In the genomic region with DNA sequence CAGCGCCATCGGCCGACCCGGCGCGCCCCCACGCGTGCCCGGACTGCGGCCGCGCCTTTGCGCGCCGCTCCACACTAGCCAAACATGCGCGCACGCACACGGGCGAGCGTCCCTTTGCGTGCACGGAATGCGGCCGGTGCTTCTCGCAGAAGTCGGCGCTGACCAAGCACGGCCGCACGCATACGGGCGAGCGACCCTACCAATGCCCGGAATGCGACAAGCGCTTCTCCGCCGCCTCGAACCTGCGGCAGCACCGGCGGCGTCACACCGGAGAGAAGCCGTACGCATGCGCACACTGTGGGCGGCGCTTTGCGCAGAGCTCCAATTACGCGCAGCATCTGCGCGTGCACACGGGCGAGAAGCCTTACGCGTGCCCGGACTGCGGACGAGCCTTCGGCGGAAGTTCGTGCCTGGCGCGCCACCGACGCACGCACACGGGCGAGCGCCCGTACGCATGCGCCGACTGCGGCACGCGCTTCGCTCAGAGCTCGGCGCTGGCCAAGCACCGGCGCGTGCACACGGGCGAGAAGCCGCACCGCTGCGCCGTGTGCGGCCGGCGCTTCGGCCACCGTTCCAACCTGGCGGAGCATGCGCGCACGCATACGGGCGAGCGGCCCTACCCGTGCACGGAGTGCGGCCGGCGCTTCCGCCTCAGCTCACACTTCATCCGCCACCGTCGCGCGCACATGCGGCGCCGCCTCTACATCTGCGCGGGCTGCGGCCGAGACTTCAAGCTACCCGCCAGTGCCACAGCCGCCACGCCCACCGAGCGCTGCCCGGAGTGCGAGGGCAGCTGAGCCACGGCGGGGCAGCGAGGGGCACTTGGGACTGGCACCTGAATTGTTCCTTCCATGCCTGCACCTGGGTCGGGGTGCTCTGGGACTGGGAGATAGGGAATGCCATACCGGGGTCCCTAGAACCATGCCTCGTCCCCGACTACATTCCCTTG, we compare ENCODE assay signal across 8 mouse cellular contexts. TPM values are rescaled to one million over a fixed set of nuclear protein-coding genes. Genes with fewer than 3 reads are reported as not detected.
DNase-seq lines count a peak whose midpoint lies in the region; ATAC-seq and TF ChIP-seq lines count a peak whose summit lies in the region.

No protein-coding gene starts in this region.

- H3K9ac ChIP-seq in lung, embryonic 16.5 days (ENCODE audit: low read length): peak overlapping the region; percentile 81

- H3K4me1 ChIP-seq in hindbrain, embryonic 10.5 days (replicated peaks): peaks cover 22% of the 10 kb centered on the region
- peaks cover 10% of the 10 kb centered on the region for H3K4me1 ChIP-seq in lung, embryonic 16.5 days (replicated peaks; ENCODE audit: control insufficient read depth, insufficient read depth, low read length)
- peaks cover 7% of the 10 kb centered on the region for H3K4me1 ChIP-seq in thymus, adult 2 months (replicated peaks; ENCODE audit: control insufficient read depth, insufficient read depth, low read length)

- H3K4me3 ChIP-seq in hindbrain, embryonic 10.5 days: peak overlapping the region; percentile 65
- H3K4me3 ChIP-seq in lung, embryonic 16.5 days (ENCODE audit: low read length): peak overlapping the region; percentile 72
- H3K4me3 ChIP-seq in thymus, adult 2 months (ENCODE audit: control insufficient read depth, insufficient read depth, low read length): peak overlapping the region; percentile 71

- H3K9me3 ChIP-seq in hindbrain, embryonic 10.5 days: no peaks in the 10 kb centered on the region
- no peaks in the 10 kb centered on the region for H3K9me3 ChIP-seq in lung, embryonic 16.5 days (ENCODE audit: control insufficient read depth, low read length)

- WGBS in hindbrain, embryonic 10.5 days: 1% methylated on average over 136 of the region's 136 CpGs
- under 1% methylated on average over 136 of the region's 136 CpGs for WGBS in lung, embryonic 16.5 days
- WGBS in thymus, adult 2 months: under 1% methylated on average over 135 of the region's 136 CpGs

- peaks cover 65% of the 10 kb centered on the region for H3K36me3 ChIP-seq in hindbrain, embryonic 10.5 days
- H3K36me3 ChIP-seq in lung, embryonic 16.5 days (ENCODE audit: control insufficient read depth, insufficient read depth, low read length): no peaks in the 10 kb centered on the region
- H3K36me3 ChIP-seq in thymus, adult 2 months (ENCODE audit: control insufficient read depth, insufficient read depth, low read length): no peaks in the 10 kb centered on the region

- peak; percentile 58 for TF ChIP-seq POLR2A in thymus, adult 2 months (IDR thresholded peaks at IDR 0.05; ENCODE audit: control insufficient read depth, extremely low read depth, insufficient read depth, low read length, poor library complexity)

- H3K4me2 ChIP-seq in lung, embryonic 16.5 days (ENCODE audit: low read depth, low read length): peak overlapping the region; percentile 91

- H3K27ac ChIP-seq in hindbrain, embryonic 10.5 days: peak overlapping the region; percentile 91
- peak overlapping the region; percentile 84 for H3K27ac ChIP-seq in lung, embryonic 16.5 days (ENCODE audit: low read length)
- 0 out of 2 replicates have a peak overlapping the region, but pooled peaks have one; percentile 28 for H3K27ac ChIP-seq in thymus, adult 2 months (ENCODE audit: control insufficient read depth, insufficient read depth, low read length)

- peak; percentile 77 for ATAC-seq in frontal cortex, adult (ENCODE audit: low TSS enrichment)
- peak; percentile 94 for ATAC-seq in lung, embryonic 16.5 days (ENCODE audit: low read depth)

- no peaks in the 10 kb centered on the region for H3K27me3 ChIP-seq in hindbrain, embryonic 10.5 days (ENCODE audit: insufficient read depth, poor library complexity, severe bottlenecking)
- H3K27me3 ChIP-seq in lung, embryonic 16.5 days (ENCODE audit: control insufficient read depth, insufficient read depth, low read depth, low read length): no peaks in the 10 kb centered on the region
- no peaks in the 10 kb centered on the region for H3K27me3 ChIP-seq in thymus, adult 2 months (ENCODE audit: control insufficient read depth, insufficient read depth, low read length)

- peak; percentile 39; the same call in 1 of the 2 replicates for TF ChIP-seq CTCF in thymus, adult 2 months (IDR thresholded peaks at IDR 0.05; ENCODE audit: borderline replicate concordance, control insufficient read depth, extremely low read depth, insufficient read depth, low read length, poor library complexity)

- peak; percentile 95 for DNase-seq in Muller cell, postnatal 12 days (ENCODE audit: inconsistent ontology term)
- peak; percentile 94 for DNase-seq in cerebellum, adult 9-10 months
- peak; percentile 94 for DNase-seq in hindbrain, embryonic 10.5 days (ENCODE audit: low spot score)
- DNase-seq in layer of hippocampus, adult 9-11 months: peak; percentile 96
- peak; percentile 93 for DNase-seq in ovary, adult 18-20 months (ENCODE audit: low spot score)
- peak; percentile 95 for DNase-seq in thymus, adult 2 months

RNA-seq across cellular contexts. Expression of gene Dctpp1, which starts 6.4 kb away (rescaled TPM):
- polyA plus RNA-seq in hindbrain, embryonic 10.5 days (2016; fragmentation: Nextera tagmentation; extraction: Ambion mirVana): 284 and 329 TPM in 2 replicates
- polyA plus RNA-seq in lung, embryonic 16.5 days (2015; fragmentation: Nextera tagmentation; extraction: Ambion mirVana): 138 and 147 TPM in 2 replicates
- polyA plus RNA-seq in thymus, adult 2 months (2012; rRNA removed): 122 and 125 TPM in 2 replicates

RNA-seq across cellular contexts. Expression of gene Zfp771, which starts 10.0 kb away (rescaled TPM):
- polyA plus RNA-seq in hindbrain, embryonic 10.5 days (2016; fragmentation: Nextera tagmentation; extraction: Ambion mirVana): 62.4 and 70.1 TPM in 2 replicates
- polyA plus RNA-seq in lung, embryonic 16.5 days (2015; fragmentation: Nextera tagmentation; extraction: Ambion mirVana): 36.9 and 48.7 TPM in 2 replicates
- polyA plus RNA-seq in thymus, adult 2 months (2012; rRNA removed): 91.3 and 102 TPM in 2 replicates

RNA-seq across cellular contexts. Expression of gene Sephs2, which starts 19.8 kb away (rescaled TPM):
- 69.8 and 76.2 TPM in 2 replicates for polyA plus RNA-seq in hindbrain, embryonic 10.5 days (2016; fragmentation: Nextera tagmentation; extraction: Ambion mirVana)
- polyA plus RNA-seq in lung, embryonic 16.5 days (2015; fragmentation: Nextera tagmentation; extraction: Ambion mirVana): 49.6 and 54.5 TPM in 2 replicates
- polyA plus RNA-seq in thymus, adult 2 months (2012; rRNA removed): 37.2 and 46.3 TPM in 2 replicates

RNA-seq across cellular contexts. Expression of gene Sept1, which starts 21.2 kb away (rescaled TPM):
- 32.4 and 33.8 TPM in 2 replicates for polyA plus RNA-seq in hindbrain, embryonic 10.5 days (2016; fragmentation: Nextera tagmentation; extraction: Ambion mirVana)
- polyA plus RNA-seq in lung, embryonic 16.5 days (2015; fragmentation: Nextera tagmentation; extraction: Ambion mirVana): 23.2 and 23.4 TPM in 2 replicates
- polyA plus RNA-seq in thymus, adult 2 months (2012; rRNA removed): 1,045 and 1,102 TPM in 2 replicates

RNA-seq across cellular contexts. Expression of gene Zfp553, which starts 21.2 kb away (rescaled TPM):
- polyA plus RNA-seq in hindbrain, embryonic 10.5 days (2016; fragmentation: Nextera tagmentation; extraction: Ambion mirVana): 78.7 and 81.0 TPM in 2 replicates
- polyA plus RNA-seq in lung, embryonic 16.5 days (2015; fragmentation: Nextera tagmentation; extraction: Ambion mirVana): 27.7 and 32.3 TPM in 2 replicates
- polyA plus RNA-seq in thymus, adult 2 months (2012; rRNA removed): 30.4 and 31.6 TPM in 2 replicates

Comparison
In these comparisons a context has a peak if more than half of its experiments do, and no peak if none do; other contexts are left out.
1. Peak in every context shown above with its lines: DNase-seq, ATAC-seq, H3K4me3 ChIP-seq and H3K27ac ChIP-seq.
2. H3K27ac ChIP-seq: peak in every context shown above with its lines; median percentile 91 in hindbrain, embryonic 10.5 days; 84 in lung, embryonic 16.5 days; 28 in thymus, adult 2 months.